In genomic region chr19:14387796-14388195, GRCm38 (mm10) we compare ENCODE assay signal across 17 mouse cellular contexts.
DNase-seq lines count a peak whose midpoint lies in the region; ATAC-seq and TF ChIP-seq lines count a peak whose summit lies in the region.
"Had no signal": no experiment of that assay in that cellular context is flagged by ENCODE, and none has a peak within 500 bp of the region (broad histone marks: within the 10 kb centered on the region; RNA-seq: fewer than 3 reads in every experiment).

No protein-coding gene starts in this region.

- H3K36me3 ChIP-seq in forebrain, embryonic 11.5 days (ENCODE audit: control insufficient read depth, insufficient read depth, low read length) = no peaks in the 10 kb centered on the region
- H3K36me3 ChIP-seq in limb, embryonic 10.5 days = no peaks in the 10 kb centered on the region
- H3K36me3 ChIP-seq: forebrain, embryonic 10.5 days; G1E; neural tube, embryonic 13.5 days had no signal

- no peak overlapping the region for H3K4me2 ChIP-seq in forebrain, embryonic 11.5 days (ENCODE audit: low read depth, low read length, severe bottlenecking)
- H3K4me2 ChIP-seq: heart, embryonic 11.5 days; lung, embryonic 14.5 days; neural tube, embryonic 13.5 days had no signal

- no peak overlapping the region for H3K27ac ChIP-seq in bone marrow macrophage, adult 2 months (ENCODE audit: insufficient read depth, low read depth, low read length)
- no peak overlapping the region for H3K27ac ChIP-seq in forebrain, embryonic 11.5 days (ENCODE audit: low read depth, low read length)
- no peak overlapping the region for H3K27ac ChIP-seq in limb, embryonic 10.5 days
- H3K27ac ChIP-seq: forebrain, embryonic 10.5 days; neural tube, embryonic 13.5 days had no signal

- TF ChIP-seq CTCF in bone marrow macrophage, adult 2 months (IDR thresholded peaks at IDR 0.05; ENCODE audit: low read depth, low read length) = no peak

- H3K9ac ChIP-seq in forebrain, embryonic 11.5 days (ENCODE audit: low read length) = no peak overlapping the region
- H3K9ac ChIP-seq: lung, embryonic 14.5 days; neural tube, embryonic 13.5 days had no signal

- peak; percentile 81 for ATAC-seq in megakaryocyte progenitor cell, adult 5-6 weeks (replicated peaks; ENCODE audit: poor library complexity)
- ATAC-seq in forebrain, embryonic 11.5 days (replicated peaks; ENCODE audit: low FRiP score) = no peak

- peak overlapping the region; percentile 23 for H3K4me3 ChIP-seq in bone marrow macrophage, adult 2 months (ENCODE audit: insufficient read depth, low read length)
- no peak overlapping the region for H3K4me3 ChIP-seq in forebrain, embryonic 11.5 days (ENCODE audit: low read depth, low read length)
- no peak overlapping the region for H3K4me3 ChIP-seq in limb, embryonic 10.5 days
- H3K4me3 ChIP-seq: forebrain, embryonic 10.5 days; megakaryocyte, embryonic 14.5 days; neural tube, embryonic 13.5 days had no signal

- H3K27me3 ChIP-seq in forebrain, embryonic 11.5 days (ENCODE audit: control insufficient read depth, insufficient read depth, low read length) = no peaks in the 10 kb centered on the region; the same call in 1 of the 2 replicates
- no peaks in the 10 kb centered on the region for H3K27me3 ChIP-seq in limb, embryonic 10.5 days (ENCODE audit: low read depth, poor library complexity, severe bottlenecking)
- H3K27me3 ChIP-seq: megakaryocyte, embryonic 14.5 days; neural tube, embryonic 13.5 days had no signal

- no peaks in the 10 kb centered on the region for H3K9me3 ChIP-seq in forebrain, embryonic 11.5 days (ENCODE audit: control insufficient read depth, low read length)
- H3K9me3 ChIP-seq in limb, embryonic 10.5 days (replicated peaks) = no peaks in the 10 kb centered on the region
- H3K9me3 ChIP-seq: forebrain, embryonic 10.5 days; G1E; neural tube, embryonic 13.5 days had no signal

- no peaks in the 10 kb centered on the region for H3K4me1 ChIP-seq in bone marrow macrophage, adult 2 months (ENCODE audit: control insufficient read depth, insufficient read depth, low read length)
- H3K4me1 ChIP-seq in forebrain, embryonic 11.5 days (replicated peaks; ENCODE audit: control insufficient read depth, insufficient read depth, low read length) = no peaks in the 10 kb centered on the region
- no peaks in the 10 kb centered on the region for H3K4me1 ChIP-seq in limb, embryonic 10.5 days
- H3K4me1 ChIP-seq: forebrain, embryonic 10.5 days; megakaryocyte, embryonic 14.5 days; neural tube, embryonic 13.5 days had no signal

- WGBS in forebrain, embryonic 11.5 days = 84% methylated on average over 5 of the region's 5 CpGs
- 84% methylated on average over 5 of the region's 5 CpGs for WGBS in limb, embryonic 10.5 days

- no peak for TF ChIP-seq POLR2A in bone marrow macrophage, adult 2 months (IDR thresholded peaks at IDR 0.05; ENCODE audit: borderline replicate concordance, low read depth, low read length)

- peak; percentile 7 to 9 for DNase-seq in heart, adult 18-20 months
- no peak for DNase-seq in heart, adult 11 months
- DNase-seq in CD4-positive helper T cell, adult 2 months (ENCODE audit: low read depth, low spot score) = peak; percentile 65
- DNase-seq in adrenal gland, adult (ENCODE audit: inconsistent age in 2 of 2, low spot score in 1 of 2) = no peak
- no peak for DNase-seq in forebrain, embryonic 11.5 days (ENCODE audit: low spot score)
- DNase-seq in limb, embryonic 10.5 days (ENCODE audit: low spot score) = no peak
- DNase-seq: cerebellum, adult 9-10 months; gastrocnemius, postnatal 14 days; lung, embryonic 14.5 days; right cerebral cortex, postnatal 25 days had no signal

Comparison
In these comparisons a context has a peak if more than half of its experiments do, and no peak if none do; other contexts are left out.
1. DNase-seq: peak in heart, adult 18-20 months (2 of 2) and CD4-positive helper T cell, adult 2 months (single experiment); none in heart, adult 11 months (single experiment), adrenal gland, adult (0 of 2), forebrain, embryonic 11.5 days (single experiment) and limb, embryonic 10.5 days (single experiment).